Mouse (Mus musculus) midbrain, embryonic 11.5 days (tissue): ENCODE results near the gene Fem1a. TPM values are rescaled to one million over a fixed set of nuclear protein-coding genes. Genes with fewer than 3 reads are reported as not detected.

Experiments used
- ATAC-seq: fragments of 200-750 bp; cut with Nextera tagmentation; 2 replicates; pipeline ENCODE4 v1.8.0; 2017; ENCODE audit warnings: moderate TSS enrichment, moderate library complexity; ENCODE audit not compliant: low FRiP score
- DNase-seq: peaks from one replicate; pipeline ENCODE4 v3.0.0; 2015; ENCODE audit warnings: low spot score; ENCODE audit errors: missing footprints
- H3K27ac ChIP-seq: fragments of 300-500 bp; sonication (generic); 2 replicates; pipeline ENCODE4 v1.5.1; 2014; ENCODE audit warnings: low read depth, low read length
- H3K27me3 ChIP-seq: fragments of 300-500 bp; sonication (generic); 2 replicates; pipeline ENCODE4 v1.6.1; 2014; ENCODE audit warnings: mild to moderate bottlenecking, low read length, moderate library complexity, mixed read lengths; ENCODE audit not compliant: control insufficient read depth, insufficient read depth
- H3K36me3 ChIP-seq: fragments of 300-500 bp; sonication (generic); 2 replicates; pipeline ENCODE4 v1.6.1; 2014; ENCODE audit warnings: mild to moderate bottlenecking, low read length, moderate library complexity, mixed read lengths; ENCODE audit not compliant: control insufficient read depth, insufficient read depth
- H3K4me1 ChIP-seq: fragments of 300-500 bp; sonication (generic); 2 replicates; pipeline ENCODE4 v1.6.1; 2014; ENCODE audit warnings: low read length; ENCODE audit not compliant: control insufficient read depth, insufficient read depth
- H3K4me2 ChIP-seq: fragments of 300-500 bp; sonication (generic); 2 replicates; pipeline ENCODE4 v1.6.1; 2014; ENCODE audit warnings: mild to moderate bottlenecking, moderate library complexity
- H3K4me3 ChIP-seq: fragments of 300-500 bp; sonication (generic); 2 replicates; pipeline ENCODE4 v1.5.1; 2014; ENCODE audit warnings: low read depth, low read length
- H3K9ac ChIP-seq: fragments of 300-500 bp; sonication (generic); 2 replicates; pipeline ENCODE4 v1.6.1; 2014; ENCODE audit warnings: low read length
- H3K9me3 ChIP-seq: fragments of 300-500 bp; sonication (generic); 2 replicates; pipeline ENCODE4 v1.6.1; 2016; ENCODE audit warnings: low read length; ENCODE audit not compliant: control insufficient read depth
- WGBS: fragments of 180-500 bp; shearing (Covaris S2); extraction: QIAGEN DNeasy Blood & Tissue Kit; methylation state at CpG from one replicate; pipeline ENCODE4 v1.1.7; 2014; 5-methylcytosine and 5-hydroxymethylcytosine counted together
- polyA plus RNA-seq: library from polyadenylated mRNA; unstranded; fragments of >200 nt; fragmentation: Nextera tagmentation; extraction: Ambion mirVana; gene quantifications from 2 replicates; pipeline ENCODE4 v1.2.1, GENCODE M21; 2014

Fem1a gene
- polyA plus RNA-seq, 1 experiment from 2014 or later = 12.7 TPM

DNA sequence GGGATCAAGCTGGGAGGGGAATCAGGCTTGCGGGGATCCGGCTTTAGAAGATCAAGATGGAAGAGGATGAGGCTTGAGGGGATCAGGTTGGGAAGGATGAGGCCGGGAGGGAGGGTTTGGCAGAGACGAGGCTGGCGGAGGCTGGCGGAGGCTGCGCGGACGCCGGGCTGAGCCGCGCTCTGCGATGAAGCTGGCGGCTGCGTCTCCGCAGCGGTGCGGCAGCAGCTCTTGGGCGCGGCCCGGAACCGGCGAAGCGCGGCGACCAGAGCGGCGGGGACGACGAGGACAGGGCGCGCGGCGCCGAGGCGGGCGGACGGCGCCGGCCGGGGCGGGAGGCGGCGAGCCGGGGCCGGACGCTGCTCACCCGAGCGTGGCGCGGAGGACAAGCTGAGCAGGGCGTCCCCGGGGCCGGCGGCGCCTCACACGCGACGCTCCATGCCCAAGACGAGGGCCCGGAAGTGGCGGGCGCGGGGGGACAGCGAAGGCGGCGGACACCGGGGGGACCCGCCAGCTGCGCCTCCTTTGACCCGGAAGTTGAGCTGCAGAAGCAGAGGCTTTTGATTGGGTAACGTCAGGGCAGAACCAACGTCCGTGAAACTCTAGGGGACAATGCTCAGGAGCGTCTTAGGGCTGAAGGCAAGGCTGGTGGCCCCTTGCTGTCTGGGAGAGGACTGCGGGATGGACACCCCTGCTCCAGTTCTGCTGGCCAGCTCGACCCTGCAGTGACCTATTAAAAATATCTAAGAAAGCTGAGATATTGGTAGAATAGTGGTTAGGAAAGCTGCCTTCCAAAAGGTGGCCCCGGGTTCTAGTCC is 38.0 kb upstream of the Fem1a start, which contains the start of gene Dpp9:
TSS of gene Dpp9 (minus strand) at position 529 of the 815 bp plus-strand sequence.
- under 1% methylated on average over 78 of the region's 78 CpGs for WGBS
- ATAC-seq (peak; percentile 100), DNase-seq (peak; percentile 98)
- Histone ChIP-seq H3K27ac (peak within 1 kb of the TSS; percentile 71; the same call in 1 of the 2 replicates), H3K36me3 (no peaks in the 10 kb centered on the region; the same call in 1 of the 2 replicates), H3K4me3 (peak within 1 kb of the TSS; percentile 92), H3K4me1 (peaks cover 13% of the 10 kb centered on the region), H3K9ac (peak within 1 kb of the TSS; percentile 89), H3K9me3 (no peaks in the 10 kb centered on the region), H3K4me2 (peak within 1 kb of the TSS; percentile 85), H3K27me3 (no peaks in the 10 kb centered on the region)

DNA sequence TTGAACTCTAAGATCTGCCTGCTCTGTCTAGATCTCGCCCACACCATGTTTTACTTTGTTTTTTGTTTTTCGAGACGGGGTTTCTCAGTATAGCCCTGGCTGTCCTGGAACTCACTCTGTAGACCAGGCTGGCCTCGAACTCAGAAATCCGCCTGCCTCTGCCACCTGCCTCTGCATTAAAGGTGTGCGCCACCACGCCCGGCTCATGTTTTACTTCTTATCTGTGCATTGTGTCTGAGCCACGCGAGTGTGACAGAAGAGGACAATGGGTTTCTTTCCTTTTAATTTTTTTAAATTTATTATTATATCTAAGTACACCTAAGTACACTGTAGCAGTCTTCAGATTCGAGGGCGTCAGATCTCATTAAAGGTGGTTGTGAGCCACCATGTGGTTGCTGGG is 37.4 kb upstream of the Fem1a start:
- no peaks in the 10 kb centered on the region for H3K9me3 ChIP-seq
- peak overlapping the region; percentile 85 for H3K4me2 ChIP-seq
- peak; percentile 33 for ATAC-seq
- H3K27ac ChIP-seq = peak overlapping the region; percentile 71; the same call in 1 of the 2 replicates
- 48% methylated on average over 12 of the region's 12 CpGs for WGBS
- DNase-seq = no peak
- no peaks in the 10 kb centered on the region for H3K27me3 ChIP-seq
- peak overlapping the region; percentile 92 for H3K4me3 ChIP-seq
- H3K9ac ChIP-seq = peak overlapping the region; percentile 89
- peaks cover 13% of the 10 kb centered on the region for H3K4me1 ChIP-seq
- no peaks in the 10 kb centered on the region for H3K36me3 ChIP-seq

DNA sequence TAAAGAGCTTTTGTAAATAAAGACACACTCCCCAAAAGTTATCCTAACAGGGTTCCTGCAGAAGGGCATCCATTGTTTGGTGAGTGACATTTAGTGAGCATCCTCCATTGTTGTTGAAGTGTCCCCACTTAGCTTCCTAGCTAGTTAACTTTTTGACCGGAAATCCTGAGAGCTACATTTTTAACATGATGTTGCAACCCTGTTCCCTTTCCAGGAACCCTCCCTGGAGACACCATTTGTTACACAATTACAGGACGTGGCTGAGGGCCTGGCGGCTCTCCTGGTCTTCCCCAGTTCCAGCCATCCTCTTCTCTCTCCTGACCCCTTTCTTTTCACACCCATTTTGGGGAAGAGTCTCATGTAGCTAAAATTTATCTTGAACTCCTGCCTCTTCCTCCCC is 36.8 kb upstream of the Fem1a start:
- Histone ChIP-seq H3K4me2 (no peak overlapping the region), H3K36me3 (no peaks in the 10 kb centered on the region), H3K9me3 (no peaks in the 10 kb centered on the region), H3K27me3 (no peaks in the 10 kb centered on the region), H3K9ac (no peak overlapping the region), H3K27ac (no peak overlapping the region), H3K4me3 (no peak overlapping the region), H3K4me1 (peaks cover 13% of the 10 kb centered on the region)
- no peak for DNase-seq
- 71% methylated on average over 3 of the region's 3 CpGs for WGBS
- no peak for ATAC-seq

DNA sequence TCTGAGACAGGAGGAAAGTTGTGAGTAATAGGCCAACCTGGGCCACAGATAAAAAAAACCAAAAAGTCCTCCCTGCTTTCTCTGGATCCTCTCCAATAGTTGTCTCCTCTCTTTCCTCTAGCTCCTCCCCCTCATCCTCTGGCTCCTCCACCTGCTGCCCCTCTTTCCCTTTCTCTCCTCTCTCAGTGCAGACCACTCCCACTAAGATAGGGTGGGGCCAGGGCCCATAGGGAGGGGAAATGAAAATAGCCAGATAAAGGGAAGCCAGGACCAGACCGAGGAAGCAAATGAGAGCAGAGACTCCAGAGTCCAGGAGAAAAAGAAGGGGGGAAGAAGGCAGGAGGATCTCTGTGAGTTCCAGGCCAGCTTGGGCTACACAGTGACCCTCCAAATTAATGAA is 31.7 kb upstream of the Fem1a start:
- WGBS = 61% methylated on average over 1 of the region's 1 CpGs
- Histone ChIP-seq H3K9ac (no peak overlapping the region), H3K27me3 (no peaks in the 10 kb centered on the region), H3K27ac (no peak overlapping the region), H3K4me2 (no peak overlapping the region), H3K4me3 (no peak overlapping the region), H3K4me1 (no peaks in the 10 kb centered on the region), H3K9me3 (no peaks in the 10 kb centered on the region), H3K36me3 (no peaks in the 10 kb centered on the region)
- no peak for DNase-seq
- ATAC-seq = no peak

DNA sequence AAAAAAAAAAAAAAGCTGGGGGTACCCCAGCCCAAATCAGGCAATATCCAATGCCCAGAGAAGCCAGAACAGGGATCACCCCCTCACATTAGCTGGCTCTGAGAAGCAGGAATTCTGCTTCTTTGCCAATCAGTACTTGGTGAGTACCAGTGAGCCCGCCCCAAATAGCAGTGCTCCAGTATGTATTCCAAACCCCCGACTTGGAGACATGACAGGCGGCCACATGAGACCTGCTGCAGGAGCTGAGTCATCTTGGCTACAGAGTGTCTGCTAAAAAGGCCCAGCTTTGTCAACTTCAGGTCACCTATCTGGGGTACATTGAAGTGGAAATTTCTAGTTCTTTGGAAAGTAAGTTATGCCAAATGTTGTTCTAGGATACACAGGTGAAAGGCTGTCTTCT is 30.0 kb upstream of the Fem1a start:
- no peak for ATAC-seq

DNA sequence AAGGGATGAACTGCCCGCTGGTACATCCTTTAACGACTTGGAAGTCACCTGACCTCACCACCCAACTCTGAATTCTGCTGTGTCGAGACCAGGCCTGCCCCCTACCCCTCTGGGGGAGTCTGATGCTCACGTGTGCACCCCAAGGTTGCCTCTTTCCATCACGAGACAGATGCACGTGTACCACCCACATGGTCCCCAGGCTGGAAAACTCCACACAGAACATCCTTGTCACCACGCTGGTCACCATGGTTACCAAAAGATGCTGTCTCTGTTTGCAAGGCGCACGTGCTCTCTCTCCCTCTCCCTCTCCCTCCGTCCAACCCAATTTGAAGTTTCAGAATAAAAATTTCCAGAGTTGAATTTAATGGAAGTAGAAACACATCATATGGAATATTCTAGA is 26.7 kb upstream of the Fem1a start:
- Histone ChIP-seq H3K4me1 (peaks cover 9% of the 10 kb centered on the region), H3K27ac (no peak overlapping the region), H3K4me2 (no peak overlapping the region), H3K9ac (no peak overlapping the region), H3K4me3 (no peak overlapping the region), H3K36me3 (no peaks in the 10 kb centered on the region), H3K9me3 (no peaks in the 10 kb centered on the region), H3K27me3 (no peaks in the 10 kb centered on the region)
- no peak for ATAC-seq
- 70% methylated on average over 10 of the region's 10 CpGs for whole genome bisulfite sequencing
- no peak for DNase-seq

More for the DNA sequence above, 30.0 kb upstream of the Fem1a start:
- DNase-seq = no peak
- Histone ChIP-seq H3K9me3 (no peaks in the 10 kb centered on the region), H3K9ac (no peak overlapping the region), H3K4me2 (no peak overlapping the region), H3K27ac (no peak overlapping the region), H3K36me3 (no peaks in the 10 kb centered on the region), H3K4me1 (no peaks in the 10 kb centered on the region), H3K4me3 (no peak overlapping the region), H3K27me3 (no peaks in the 10 kb centered on the region)
- WGBS = 80% methylated on average over 3 of the region's 3 CpGs

DNA sequence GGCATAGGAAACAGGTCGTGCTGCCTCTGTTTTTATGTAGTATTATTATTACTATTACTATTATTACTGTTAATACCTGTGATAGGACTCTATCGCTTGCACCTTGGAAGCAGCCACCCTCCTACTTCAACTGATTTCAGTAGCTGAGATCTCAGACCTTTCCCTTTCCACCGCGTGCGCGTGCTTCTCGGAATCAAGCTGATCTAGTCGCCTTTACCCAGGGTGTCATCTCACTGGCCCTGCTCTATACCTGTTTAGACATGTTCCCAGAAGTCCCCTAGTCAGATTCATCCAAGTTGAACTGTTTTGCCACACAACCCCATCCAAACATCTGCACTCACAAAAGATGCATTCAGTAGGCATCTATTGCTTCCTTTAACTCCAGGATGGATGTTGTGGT is 23.2 kb upstream of the Fem1a start:
- H3K36me3 ChIP-seq = no peaks in the 10 kb centered on the region
- ATAC-seq (peak; percentile 31; the same call in 1 of the 2 replicates), DNase-seq (no peak)
- H3K27me3 ChIP-seq = no peaks in the 10 kb centered on the region
- no peak overlapping the region for H3K9ac ChIP-seq
- H3K27ac ChIP-seq = no peak overlapping the region
- no peaks in the 10 kb centered on the region for H3K9me3 ChIP-seq
- no peak overlapping the region for H3K4me3 ChIP-seq
- peak overlapping the region; percentile 14; the same call in 1 of the 2 replicates for H3K4me2 ChIP-seq
- 64% methylated on average over 8 of the region's 8 CpGs for WGBS
- H3K4me1 ChIP-seq = peaks cover 9% of the 10 kb centered on the region

DNA sequence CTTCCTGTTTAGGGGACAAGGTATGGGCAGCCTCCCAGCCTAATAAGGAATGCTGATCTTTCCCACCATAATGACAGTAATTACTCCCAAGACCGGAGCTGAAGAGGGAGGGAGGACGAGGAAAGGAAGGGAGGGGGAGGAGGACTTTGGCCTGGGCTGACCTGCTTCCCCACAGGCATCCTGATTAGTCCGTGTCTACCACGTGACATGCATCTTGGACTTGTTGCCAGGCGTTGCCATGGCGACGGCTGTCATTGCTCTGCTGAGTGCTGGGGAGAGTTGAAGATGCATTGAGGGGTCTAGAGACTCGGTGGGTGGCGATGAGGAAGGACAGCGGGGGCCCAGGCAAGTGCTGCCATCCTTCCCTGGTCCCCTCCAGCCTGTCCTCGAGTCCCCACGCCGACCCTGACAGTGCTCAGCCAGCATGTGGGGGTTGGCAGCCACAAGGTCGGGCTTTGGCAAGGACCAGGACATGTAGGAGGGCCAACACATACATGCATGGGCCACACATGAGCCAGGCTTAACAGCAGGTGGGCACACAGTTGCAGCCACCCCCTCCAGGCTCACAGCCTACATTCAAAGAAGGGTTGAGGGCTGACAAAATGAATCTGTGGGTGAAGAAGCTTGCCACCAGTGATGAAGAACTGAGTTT is 22.7 kb upstream of the Fem1a start:
- Histone ChIP-seq H3K27ac (no peak overlapping the region), H3K4me2 (peak overlapping the region; percentile 14; the same call in 1 of the 2 replicates)

More for the DNA sequence above, 22.7 kb upstream of the Fem1a start:
- ATAC-seq (peak; percentile 97), DNase-seq (peak; percentile 93)
- H3K4me1 ChIP-seq = peaks cover 9% of the 10 kb centered on the region
- H3K9me3 ChIP-seq = no peaks in the 10 kb centered on the region
- 4% methylated on average over 14 of the region's 14 CpGs for WGBS
- no peak overlapping the region for H3K9ac ChIP-seq
- H3K36me3 ChIP-seq = no peaks in the 10 kb centered on the region
- no peaks in the 10 kb centered on the region for H3K27me3 ChIP-seq
- no peak overlapping the region for H3K4me3 ChIP-seq
